Mouse (Mus musculus): ENCODE results near the gene Dmpk. TPM values are rescaled to one million over a fixed set of nuclear protein-coding genes. Genes with fewer than 3 reads are reported as not detected.
A peak's percentile ranks its signal among the peaks of the same experiment; 100 is the strongest.

The Dmpk gene
- total and polyA plus RNA-seq, 2 experiments from 2014 or later, result 98.5 to 253 TPM

GRCm38 (mm10) chr7:19075723-19076585, 7.7 kb upstream of the Dmpk start, which contains the start of gene Dmwd:
Gene Dmwd, plus strand, starts transcription at chr7:19076227.
- H3K9ac ChIP-seq (replicated peaks; ENCODE audit: low read depth, low read length), result peak within 1 kb of the TSS; percentile 99
- H3K4me3 ChIP-seq (ENCODE audit: low read depth, low read length), result peak within 1 kb of the TSS; percentile 92
- H3K4me1 ChIP-seq (ENCODE audit: control insufficient read depth, insufficient read depth), result peaks cover 20% of the 10 kb centered on the region
- peak within 1 kb of the TSS; percentile 91 for H3K4me2 ChIP-seq (ENCODE audit: low read depth, low read length)
- H3K36me3 ChIP-seq (replicated peaks; ENCODE audit: control insufficient read depth, insufficient read depth, low read length), result peaks cover 32% of the 10 kb centered on the region
- H3K27ac ChIP-seq (ENCODE audit: low read depth), result peak within 1 kb of the TSS; percentile 97
- no peak for TF ChIP-seq CTCF (IDR thresholded peaks at IDR 0.05; ENCODE audit: low read depth)
- TF ChIP-seq EP300 (IDR thresholded peaks at IDR 0.05; ENCODE audit: low read depth), result no peak; the same call in 1 of the 2 replicates
- H3K9me3 ChIP-seq (replicated peaks; ENCODE audit: control insufficient read depth, low read length), result no peaks in the 10 kb centered on the region
- WGBS, result 1% methylated on average over 70 of the region's 91 CpGs
- DNase-seq (ENCODE audit: low spot score), result peak; percentile 98
- ATAC-seq (ENCODE audit: insufficient read depth, low read depth), result peak; percentile 98
- H3K27me3 ChIP-seq (ENCODE audit: control insufficient read depth, insufficient read depth, low read length), result no peaks in the 10 kb centered on the region

- Histone ChIP-seq H3K9ac (replicated peaks; ENCODE audit: low read depth, low read length) (peak overlapping the region; percentile 99), H3K27ac (ENCODE audit: low read depth) (peak overlapping the region; percentile 97), H3K4me3 (ENCODE audit: low read depth, low read length) (peak overlapping the region; percentile 92), H3K4me1 (ENCODE audit: control insufficient read depth, insufficient read depth) (peaks cover 25% of the 10 kb centered on the region), H3K4me2 (ENCODE audit: low read depth, low read length) (peak overlapping the region; percentile 91), H3K36me3 (replicated peaks; ENCODE audit: control insufficient read depth, insufficient read depth, low read length) (peaks cover 38% of the 10 kb centered on the region), H3K27me3 (ENCODE audit: control insufficient read depth, insufficient read depth, low read length) (no peaks in the 10 kb centered on the region), H3K9me3 (replicated peaks; ENCODE audit: control insufficient read depth, low read length) (no peaks in the 10 kb centered on the region)
- no peak; the same call in none of the 2 replicates for ATAC-seq (ENCODE audit: insufficient read depth, low read depth)
- no peak for DNase-seq (ENCODE audit: low spot score)
- TF ChIP-seq EP300 (IDR thresholded peaks at IDR 0.05; ENCODE audit: low read depth) (no peak), CTCF (IDR thresholded peaks at IDR 0.05; ENCODE audit: low read depth) (no peak)
- under 1% methylated on average over 22 of the region's 22 CpGs for WGBS
Measured at GRCm38 (mm10) chr7:19076586-19076991, 7.1 kb upstream of the Dmpk start.

- H3K4me3 ChIP-seq (ENCODE audit: low read depth, low read length), result peak overlapping the region; percentile 92; the same call in 1 of the 2 replicates
- no peak overlapping the region for H3K9ac ChIP-seq (replicated peaks; ENCODE audit: low read depth, low read length)
- peak overlapping the region; percentile 97; the same call in 1 of the 2 replicates for H3K27ac ChIP-seq (ENCODE audit: low read depth)
- no peak for DNase-seq (ENCODE audit: low spot score)
- WGBS, result 56% methylated on average over 14 of the region's 14 CpGs
- H3K4me1 ChIP-seq (ENCODE audit: control insufficient read depth, insufficient read depth), result peaks cover 36% of the 10 kb centered on the region
- TF ChIP-seq CTCF (IDR thresholded peaks at IDR 0.05; ENCODE audit: low read depth) (no peak), EP300 (IDR thresholded peaks at IDR 0.05; ENCODE audit: low read depth) (no peak)
- no peaks in the 10 kb centered on the region for H3K27me3 ChIP-seq (ENCODE audit: control insufficient read depth, insufficient read depth, low read length)
- peak overlapping the region; percentile 91 for H3K4me2 ChIP-seq (ENCODE audit: low read depth, low read length)
- H3K36me3 ChIP-seq (replicated peaks; ENCODE audit: control insufficient read depth, insufficient read depth, low read length), result peaks cover 49% of the 10 kb centered on the region
- H3K9me3 ChIP-seq (replicated peaks; ENCODE audit: control insufficient read depth, low read length), result no peaks in the 10 kb centered on the region
- ATAC-seq (ENCODE audit: insufficient read depth, low read depth), result no peak
Measured at GRCm38 (mm10) chr7:19077761-19078160, 5.9 kb upstream of the Dmpk start.

- Histone ChIP-seq H3K36me3 (replicated peaks; ENCODE audit: control insufficient read depth, insufficient read depth, low read length) (peaks cover 52% of the 10 kb centered on the region), H3K4me2 (ENCODE audit: low read depth, low read length) (no peak overlapping the region), H3K9ac (replicated peaks; ENCODE audit: low read depth, low read length) (no peak overlapping the region), H3K9me3 (replicated peaks; ENCODE audit: control insufficient read depth, low read length) (no peaks in the 10 kb centered on the region), H3K27me3 (ENCODE audit: control insufficient read depth, insufficient read depth, low read length) (no peaks in the 10 kb centered on the region), H3K27ac (ENCODE audit: low read depth) (no peak overlapping the region), H3K4me3 (ENCODE audit: low read depth, low read length) (no peak overlapping the region), H3K4me1 (ENCODE audit: control insufficient read depth, insufficient read depth) (peaks cover 41% of the 10 kb centered on the region)
- DNase-seq (ENCODE audit: low spot score) (no peak), ATAC-seq (ENCODE audit: insufficient read depth, low read depth) (no peak)
- TF ChIP-seq CTCF (IDR thresholded peaks at IDR 0.05; ENCODE audit: low read depth) (no peak), EP300 (IDR thresholded peaks at IDR 0.05; ENCODE audit: low read depth) (no peak)
- 55% methylated on average over 3 of the region's 3 CpGs for WGBS
Measured at GRCm38 (mm10) chr7:19078732-19079131, 4.9 kb upstream of the Dmpk start.

GRCm38 (mm10) chr7:19080451-19080950, 3.1 kb upstream of the Dmpk start:
- Histone ChIP-seq H3K4me2 (ENCODE audit: low read depth, low read length) (no peak overlapping the region), H3K36me3 (replicated peaks; ENCODE audit: control insufficient read depth, insufficient read depth, low read length) (peaks cover 52% of the 10 kb centered on the region), H3K9me3 (replicated peaks; ENCODE audit: control insufficient read depth, low read length) (no peaks in the 10 kb centered on the region), H3K9ac (replicated peaks; ENCODE audit: low read depth, low read length) (no peak overlapping the region), H3K4me1 (ENCODE audit: control insufficient read depth, insufficient read depth) (peaks cover 51% of the 10 kb centered on the region), H3K27me3 (ENCODE audit: control insufficient read depth, insufficient read depth, low read length) (no peaks in the 10 kb centered on the region), H3K27ac (ENCODE audit: low read depth) (no peak overlapping the region), H3K4me3 (ENCODE audit: low read depth, low read length) (no peak overlapping the region)
- DNase-seq (ENCODE audit: low spot score) (no peak), ATAC-seq (ENCODE audit: insufficient read depth, low read depth) (no peak)
- no peak for TF ChIP-seq EP300 (IDR thresholded peaks at IDR 0.05; ENCODE audit: low read depth)
- TF ChIP-seq CTCF (IDR thresholded peaks at IDR 0.05; ENCODE audit: low read depth), result no peak
- 86% methylated on average over 18 of the region's 19 CpGs for WGBS
